Mouse (Mus musculus) heart, postnatal 0 days (tissue): ENCODE measurements around the gene Pdzd7. TPM values are rescaled to one million over a fixed set of nuclear protein-coding genes. Genes with fewer than 3 reads are reported as not detected.

Experiments
- ATAC-seq: fragments of 200-750 bp; cut with Nextera tagmentation; 2 replicates; pipeline ENCODE4 v1.8.0; 2017; ENCODE audit warnings: low read depth, moderate number of reproducible peaks, moderate library complexity; ENCODE audit not compliant: insufficient read depth
- DNase-seq: peaks from one replicate; pipeline ENCODE4 v3.0.0-alpha.2; 2016; ENCODE audit warnings: low spot score
- H3K27ac ChIP-seq: fragments of 300-500 bp; sonication (generic); 2 replicates; pipeline ENCODE4 v1.5.1; 2014; ENCODE audit warnings: low read depth, mild to moderate bottlenecking
- H3K27me3 ChIP-seq: fragments of 300-500 bp; sonication (generic); 2 replicates; pipeline ENCODE4 v1.6.1; 2014; ENCODE audit warnings: low read length, mixed read lengths; ENCODE audit not compliant: control insufficient read depth, insufficient read depth
- H3K36me3 ChIP-seq: fragments of 300-500 bp; sonication (generic); replicated peaks from 2 replicates; pipeline ENCODE4 v1.6.1; 2014; ENCODE audit warnings: low read length, mixed read lengths; ENCODE audit not compliant: control insufficient read depth, insufficient read depth
- H3K4me1 ChIP-seq: fragments of 300-500 bp; sonication (generic); 2 replicates; pipeline ENCODE4 v1.6.1; 2014; ENCODE audit warnings: antibody characterized with exemption; ENCODE audit not compliant: control insufficient read depth, insufficient read depth
- H3K4me2 ChIP-seq: fragments of 300-500 bp; sonication (generic); 2 replicates; pipeline ENCODE4 v1.6.1; 2014; ENCODE audit warnings: low read depth, mild to moderate bottlenecking, low read length, moderate library complexity
- H3K4me3 ChIP-seq: fragments of 300-500 bp; sonication (generic); 2 replicates; pipeline ENCODE4 v1.5.1; 2014; ENCODE audit warnings: low read depth, low read length
- H3K9ac ChIP-seq: fragments of 300-500 bp; sonication (generic); replicated peaks from 2 replicates; pipeline ENCODE4 v1.6.1; 2014; ENCODE audit warnings: low read depth, low read length, mixed read lengths
- H3K9me3 ChIP-seq: fragments of 300-500 bp; sonication (generic); replicated peaks from 2 replicates; pipeline ENCODE4 v1.6.1; 2016; ENCODE audit warnings: low read length; ENCODE audit not compliant: control insufficient read depth
- CTCF ChIP-seq: IDR thresholded peaks from 2 replicates; pipeline ENCODE4 v1.5.1; 2016; ENCODE audit warnings: antibody characterized with exemption, control low read depth, low read depth
- EP300 ChIP-seq: IDR thresholded peaks from 2 replicates; pipeline ENCODE4 v1.6.1; 2016; ENCODE audit warnings: antibody characterized with exemption, low read depth
- WGBS: fragments of 180-500 bp; shearing (Covaris S2); extraction: QIAGEN DNeasy Blood & Tissue Kit; methylation state at CpG from one replicate; pipeline ENCODE4 v1.1.7; 2014; 5-methylcytosine and 5-hydroxymethylcytosine counted together
- polyA plus RNA-seq: library from polyadenylated mRNA; unstranded; fragments of >200 nt; fragmentation: Nextera tagmentation; extraction: Ambion mirVana; gene quantifications from 2 replicates; pipeline ENCODE4 v1.2.1, GENCODE M21; 2015
- total RNA-seq: library from RNA; depleted of rRNA; stranded (reverse); fragments of >200 nt; gene quantifications from 2 replicates; pipeline ENCODE4 v1.2.3, GENCODE M21; 2014; ENCODE audit warnings: low replicate concordance

The Pdzd7 gene
- total and polyA plus RNA-seq, 2 experiments from 2014 or later = 0.10 to 0.65 TPM

DNA sequence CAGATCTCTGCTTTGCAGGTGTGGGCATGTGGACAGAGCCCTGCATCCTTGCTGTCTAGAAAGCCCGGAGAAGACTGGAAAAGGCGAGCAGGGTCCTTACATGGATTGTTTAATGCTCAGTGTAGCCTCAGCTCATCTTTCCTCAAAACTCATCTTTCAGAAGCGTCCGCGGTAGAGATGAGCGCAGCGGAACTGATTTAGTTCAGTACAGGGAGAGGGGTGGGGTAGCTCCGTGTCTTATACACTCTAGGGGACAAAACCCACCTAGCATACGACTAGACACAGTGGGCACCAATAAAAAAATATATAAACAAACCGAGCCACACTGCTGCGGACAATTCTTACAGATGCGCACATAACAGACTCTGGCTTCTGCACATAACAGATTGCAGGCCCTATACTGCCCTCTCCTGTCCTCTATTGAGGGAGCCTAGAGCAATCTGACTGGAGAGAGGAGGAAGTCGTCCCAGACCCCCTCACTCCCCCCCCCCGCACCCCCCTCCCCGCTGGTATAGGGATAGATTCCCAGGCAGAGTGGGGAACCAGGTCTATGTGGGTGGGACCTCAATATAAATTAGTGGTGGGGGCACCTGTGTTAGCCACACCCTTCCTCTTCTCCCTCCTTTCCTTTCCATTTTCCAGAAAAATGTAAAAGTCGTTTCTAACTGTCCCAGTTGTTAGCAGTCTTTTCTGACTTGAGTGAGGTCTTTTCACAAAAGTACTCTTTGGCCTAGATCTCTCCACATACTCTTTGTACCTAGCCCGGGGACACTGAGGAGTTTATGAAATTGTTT, 33.7 kb upstream of the Pdzd7 start:
- WGBS = 11% methylated on average over 17 of the region's 17 CpGs

DNA sequence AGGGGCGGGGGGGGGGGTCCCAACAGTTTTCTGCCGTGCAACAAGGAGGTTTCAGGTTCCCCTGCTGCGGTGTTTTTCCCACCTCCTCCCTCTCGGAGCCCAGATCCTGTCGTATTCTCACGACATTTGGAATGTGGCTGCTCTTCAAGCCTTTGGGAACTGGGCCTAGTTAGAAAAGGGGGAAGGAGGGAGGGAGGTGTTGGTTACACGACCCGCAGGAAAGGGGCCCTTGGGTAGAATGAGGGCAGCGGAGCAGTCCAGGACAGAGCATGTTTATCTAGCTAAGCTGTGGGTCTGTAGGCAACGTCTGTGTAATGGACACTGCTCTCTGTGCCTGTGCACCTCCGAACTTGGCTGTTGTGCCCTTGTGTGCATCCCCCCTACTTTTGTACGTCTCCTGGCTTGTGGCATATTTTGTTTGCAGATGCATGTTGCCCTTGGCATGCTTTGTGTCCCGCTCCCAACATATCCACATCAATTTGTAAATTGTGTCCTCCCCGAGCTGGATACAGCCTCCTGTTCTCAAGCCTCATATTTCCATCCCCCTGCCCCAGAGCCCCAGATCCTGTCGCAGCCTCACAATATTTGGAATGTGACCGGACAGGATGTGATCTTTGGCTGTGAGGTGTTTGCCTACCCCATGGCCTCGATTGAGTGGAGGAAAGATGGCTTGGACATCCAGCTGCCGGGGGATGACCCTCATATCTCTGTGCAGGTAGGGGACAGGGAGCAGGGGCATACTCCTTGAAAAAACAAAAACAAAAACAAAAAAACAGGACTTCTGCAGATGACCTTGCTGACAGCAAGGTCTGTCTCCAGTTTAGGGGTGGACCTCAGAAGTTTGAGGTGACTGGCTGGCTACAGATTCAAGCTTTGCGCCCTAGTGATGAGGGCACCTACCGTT, 32.5 kb upstream of the Pdzd7 start:
- ATAC-seq (no peak), DNase-seq (no peak)
- Histone ChIP-seq H3K9me3 (no peaks in the 10 kb centered on the region), H3K36me3 (no peaks in the 10 kb centered on the region), H3K4me3 (peak overlapping the region; percentile 77; the same call in 1 of the 2 replicates), H3K27ac (no peak overlapping the region), H3K27me3 (peaks cover 40% of the 10 kb centered on the region), H3K4me1 (peaks cover 25% of the 10 kb centered on the region), H3K4me2 (0 out of 2 replicates have a peak overlapping the region, but pooled peaks have one; percentile 100), H3K9ac (no peak overlapping the region)
- WGBS = 17% methylated on average over 20 of the region's 20 CpGs
- no peak for TF ChIP-seq EP300
- no peak for TF ChIP-seq CTCF

More for the DNA sequence above, 33.7 kb upstream of the Pdzd7 start:
- H3K27ac ChIP-seq = peak overlapping the region; percentile 40
- no peak for TF ChIP-seq EP300
- TF ChIP-seq CTCF = peak; percentile 48
- H3K27me3 ChIP-seq = peaks cover 43% of the 10 kb centered on the region
- peak overlapping the region; percentile 35 for H3K4me3 ChIP-seq
- peaks cover 25% of the 10 kb centered on the region for H3K4me1 ChIP-seq
- H3K9ac ChIP-seq = no peak overlapping the region
- H3K9me3 ChIP-seq = no peaks in the 10 kb centered on the region
- ATAC-seq (no peak), DNase-seq (peak; percentile 71)
- no peaks in the 10 kb centered on the region for H3K36me3 ChIP-seq
- peak overlapping the region; percentile 64 for H3K4me2 ChIP-seq

DNA sequence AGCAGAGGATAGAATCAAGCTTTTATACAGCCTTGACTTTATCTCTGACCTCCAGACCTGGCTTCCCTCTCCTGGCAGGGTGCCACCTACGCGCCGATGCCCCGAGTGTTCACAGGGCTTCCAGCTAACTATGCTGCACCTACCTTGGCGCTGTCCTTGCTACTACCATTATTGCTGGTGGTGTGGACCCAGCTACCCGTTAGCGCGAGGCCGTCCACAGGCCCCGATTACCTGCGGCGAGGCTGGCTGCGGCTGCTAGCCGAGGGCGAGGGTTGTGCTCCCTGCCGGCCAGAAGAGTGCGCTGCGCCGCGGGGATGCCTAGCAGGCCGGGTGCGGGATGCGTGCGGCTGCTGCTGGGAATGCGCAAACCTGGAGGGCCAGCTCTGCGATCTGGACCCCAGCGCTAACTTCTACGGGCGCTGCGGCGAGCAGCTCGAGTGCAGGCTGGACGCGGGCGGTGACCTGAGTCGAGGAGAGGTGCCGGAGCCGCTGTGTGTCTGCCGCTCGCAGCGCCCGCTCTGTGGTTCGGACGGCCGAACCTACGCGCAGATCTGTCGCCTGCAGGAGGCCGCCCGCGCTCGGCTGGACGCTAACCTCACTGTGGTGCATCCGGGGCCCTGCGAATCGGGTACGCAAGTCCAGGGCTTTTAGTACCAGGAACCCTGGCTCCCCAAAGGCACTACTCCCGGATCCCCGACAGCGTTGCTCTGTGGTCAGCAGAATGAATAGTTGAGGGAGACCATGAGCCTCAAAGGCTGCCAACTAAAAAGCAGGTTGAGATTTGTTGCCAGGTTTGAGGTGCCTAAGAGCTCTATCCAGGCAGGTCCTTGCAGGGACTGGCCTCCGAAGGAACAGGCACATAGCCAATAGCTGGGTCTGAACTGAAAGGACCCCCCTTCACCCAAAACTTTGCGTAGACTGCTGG, 31.3 kb upstream of the Pdzd7 start:
- no peak for DNase-seq
- no peak overlapping the region for H3K27ac ChIP-seq
- no peak for ATAC-seq
- no peaks in the 10 kb centered on the region for H3K9me3 ChIP-seq
- H3K36me3 ChIP-seq = no peaks in the 10 kb centered on the region
- H3K9ac ChIP-seq = peak overlapping the region; percentile 34; the same call in 1 of the 2 replicates
- peak overlapping the region; percentile 100 for H3K4me2 ChIP-seq
- H3K4me1 ChIP-seq = peaks cover 25% of the 10 kb centered on the region
- H3K27me3 ChIP-seq = peaks cover 34% of the 10 kb centered on the region
- WGBS = under 1% methylated on average over 61 of the region's 62 CpGs
- TF ChIP-seq EP300 (no peak), CTCF (peak; percentile 55)
- peak overlapping the region; percentile 77 for H3K4me3 ChIP-seq

DNA sequence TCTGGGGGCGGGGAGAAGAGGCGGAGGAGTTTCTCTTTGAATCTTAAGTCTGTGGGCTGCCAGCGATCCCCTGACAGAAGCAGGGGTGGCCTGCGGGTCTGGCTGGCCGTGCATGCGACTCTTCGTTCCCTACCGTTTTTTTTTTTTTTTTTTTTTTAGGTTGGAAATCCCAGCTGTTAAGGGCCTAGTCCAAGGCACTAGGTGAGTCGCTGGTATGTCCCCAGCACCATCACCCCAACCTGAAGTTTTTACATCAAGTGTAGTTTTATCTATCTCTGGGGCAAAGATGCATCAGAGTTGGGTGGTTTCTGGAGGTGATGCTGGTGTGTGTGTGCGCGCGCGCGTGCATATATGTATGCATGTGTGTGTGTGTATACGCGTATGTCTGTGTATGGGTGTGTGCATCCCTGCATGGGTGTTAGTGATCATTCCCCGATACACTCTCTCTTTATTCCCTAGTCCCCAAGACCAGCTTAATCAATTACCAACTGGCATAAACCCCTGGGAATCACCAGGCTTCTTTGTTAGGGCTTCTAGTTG, 30.6 kb upstream of the Pdzd7 start:
- H3K9me3 ChIP-seq = no peaks in the 10 kb centered on the region
- no peak for DNase-seq
- no peak for TF ChIP-seq CTCF
- TF ChIP-seq EP300 = no peak
- peaks cover 25% of the 10 kb centered on the region for H3K4me1 ChIP-seq
- H3K9ac ChIP-seq = 0 out of 2 replicates have a peak overlapping the region, but pooled peaks have one; percentile 93
- peaks cover 34% of the 10 kb centered on the region for H3K27me3 ChIP-seq
- peak overlapping the region; percentile 77 for H3K4me3 ChIP-seq
- H3K27ac ChIP-seq = peak overlapping the region; percentile 99
- H3K36me3 ChIP-seq = no peaks in the 10 kb centered on the region
- no peak for ATAC-seq
- WGBS = 21% methylated on average over 17 of the region's 17 CpGs
- H3K4me2 ChIP-seq = peak overlapping the region; percentile 100
